Mouse (Mus musculus) thymus, postnatal 4 days (tissue): ENCODE data around the gene Sms.

Experiments
- DNase-seq: peaks from one replicate; pipeline ENCODE4 v3.0.0; 2021

Gene Sms

DNA sequence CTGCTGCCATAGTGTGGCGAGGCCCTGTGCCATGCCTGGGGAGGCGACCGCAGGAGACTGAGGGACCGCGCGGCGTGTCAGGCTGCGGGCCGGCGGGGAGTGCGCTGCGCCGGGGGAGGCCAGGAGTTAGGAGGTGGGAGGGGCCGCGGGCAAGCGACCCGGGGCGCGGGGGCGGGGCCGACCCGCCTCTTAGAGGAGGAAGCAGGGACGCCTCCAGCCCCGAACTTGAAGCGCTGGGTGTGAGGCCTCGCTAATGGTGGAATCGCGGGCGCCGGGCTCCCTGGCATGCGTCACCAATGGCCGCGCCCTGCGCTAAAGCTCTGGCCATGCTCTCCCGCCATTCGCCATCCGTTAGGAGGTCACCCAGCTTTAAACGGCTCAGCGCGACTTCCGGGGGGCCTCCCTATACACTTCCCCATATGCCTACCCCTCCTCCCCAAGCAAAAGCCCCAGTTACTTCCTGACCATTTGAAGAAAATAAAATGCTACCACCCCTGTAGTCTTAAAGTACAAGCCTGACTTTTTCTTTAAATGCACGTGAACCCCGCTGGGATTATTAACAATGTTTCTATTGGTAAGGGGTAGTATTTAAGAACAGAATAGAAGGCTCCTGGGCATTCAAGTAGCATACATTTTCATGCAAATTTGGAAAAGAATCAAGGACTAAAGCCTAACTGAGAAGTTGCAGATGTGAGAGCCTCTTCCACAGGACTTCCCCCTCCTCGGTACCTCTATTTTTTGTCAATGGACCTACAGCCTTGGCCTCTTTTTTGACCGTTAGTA is at the start of gene Sms:
Gene Sms (minus strand): TSS at position 344 of the 783 bp plus-strand sequence.
- peak; percentile 80 for DNase-seq

DNA sequence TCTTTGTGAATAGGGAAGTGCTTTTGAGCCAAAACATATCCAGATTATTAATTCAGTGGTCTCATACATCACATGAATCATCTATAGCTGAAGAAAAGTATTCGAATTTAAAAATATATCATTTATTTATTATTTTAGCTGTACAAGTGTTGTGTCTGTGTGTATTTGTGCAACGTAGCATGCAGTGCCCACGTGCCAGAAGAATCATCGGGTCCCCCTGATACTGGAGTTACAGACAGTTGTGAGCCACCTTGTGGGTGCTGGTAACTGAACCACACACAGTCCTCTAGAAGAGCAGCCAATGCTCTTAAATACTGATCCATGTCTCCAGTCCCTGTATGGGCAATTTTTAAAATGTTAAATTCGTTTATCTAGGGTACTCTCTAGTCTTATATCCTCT is 14.3 kb upstream of the Sms start:
- no peak for DNase-seq

DNA sequence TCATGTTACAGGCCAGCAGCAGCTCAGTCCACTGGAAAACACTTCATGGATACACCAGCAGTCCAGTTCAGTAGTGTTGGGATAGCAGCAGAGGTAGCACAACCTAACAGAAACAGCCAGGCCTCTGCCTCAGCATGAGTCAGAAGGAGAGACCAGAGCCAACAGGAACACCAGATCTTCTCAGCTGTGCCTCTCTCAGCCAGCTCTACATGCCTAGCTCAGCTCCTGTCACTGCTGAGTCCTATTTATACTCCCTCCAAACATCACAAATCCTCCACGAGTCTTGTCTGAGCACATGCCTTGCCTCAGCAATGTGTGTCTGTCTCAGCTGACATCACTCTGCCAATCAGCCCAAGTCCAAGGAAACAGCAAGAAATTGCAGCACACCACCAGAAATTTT is 12.4 kb upstream of the Sms start:
- no peak for DNase-seq

DNA sequence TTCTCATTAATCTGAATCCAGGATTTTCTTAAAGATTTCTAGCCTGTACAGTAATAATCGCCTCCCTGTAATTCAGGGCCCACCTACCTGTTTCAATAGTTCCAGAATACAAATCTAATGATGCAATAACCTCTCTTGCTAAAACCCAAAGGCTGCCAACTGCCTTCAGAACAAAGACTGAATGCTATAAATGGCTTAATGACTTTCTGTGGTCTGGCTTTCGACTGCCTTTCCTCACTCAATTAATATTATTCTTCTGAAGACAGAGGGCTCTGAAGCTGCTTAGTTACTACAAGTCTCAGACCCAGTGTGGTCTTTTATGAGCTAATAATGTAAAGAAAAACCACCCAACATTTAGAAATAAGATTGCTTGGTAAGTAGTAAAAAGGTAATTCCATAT is 9.8 kb upstream of the Sms start:
- no peak for DNase-seq

DNA sequence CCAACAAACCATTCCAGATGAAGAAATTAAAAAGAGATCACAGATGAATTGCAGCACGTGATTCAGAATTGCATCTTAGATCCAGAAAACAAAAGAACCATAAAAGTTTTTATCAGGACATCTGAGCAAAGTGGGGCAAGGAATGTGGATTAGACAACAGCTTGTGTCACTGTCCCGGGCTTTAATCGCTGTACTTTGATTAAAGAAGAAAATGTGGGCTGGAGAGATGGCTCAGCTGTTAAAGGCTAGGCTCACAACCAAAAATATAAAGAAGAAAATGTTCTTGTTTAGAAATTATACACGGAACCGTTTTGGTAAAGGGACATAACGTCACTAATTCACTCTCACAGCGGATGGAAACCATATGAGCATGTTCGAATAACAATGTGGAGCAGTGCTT is 7.9 kb upstream of the Sms start:
- DNase-seq = no peak

DNA sequence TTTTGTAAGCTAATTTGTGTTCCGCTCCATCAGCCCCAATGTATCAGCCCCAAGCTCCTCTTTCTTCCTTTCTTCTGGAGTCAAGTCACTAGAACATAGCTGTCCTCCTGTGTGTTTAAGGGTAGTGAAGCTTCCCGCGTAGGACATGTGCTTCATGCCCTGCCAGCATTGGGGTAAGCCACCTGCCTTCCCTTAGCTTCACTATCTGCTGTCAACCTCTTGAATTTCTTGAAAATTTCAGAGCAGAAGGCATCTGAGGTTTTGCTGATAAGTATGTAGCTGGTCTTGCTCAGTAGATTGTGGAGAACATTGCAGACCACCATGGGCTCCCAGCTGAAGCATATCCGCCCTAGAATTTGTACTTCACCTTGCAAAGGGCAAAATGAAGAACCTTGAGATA is 1.1 kb upstream of the Sms start:
- DNase-seq = no peak

DNA sequence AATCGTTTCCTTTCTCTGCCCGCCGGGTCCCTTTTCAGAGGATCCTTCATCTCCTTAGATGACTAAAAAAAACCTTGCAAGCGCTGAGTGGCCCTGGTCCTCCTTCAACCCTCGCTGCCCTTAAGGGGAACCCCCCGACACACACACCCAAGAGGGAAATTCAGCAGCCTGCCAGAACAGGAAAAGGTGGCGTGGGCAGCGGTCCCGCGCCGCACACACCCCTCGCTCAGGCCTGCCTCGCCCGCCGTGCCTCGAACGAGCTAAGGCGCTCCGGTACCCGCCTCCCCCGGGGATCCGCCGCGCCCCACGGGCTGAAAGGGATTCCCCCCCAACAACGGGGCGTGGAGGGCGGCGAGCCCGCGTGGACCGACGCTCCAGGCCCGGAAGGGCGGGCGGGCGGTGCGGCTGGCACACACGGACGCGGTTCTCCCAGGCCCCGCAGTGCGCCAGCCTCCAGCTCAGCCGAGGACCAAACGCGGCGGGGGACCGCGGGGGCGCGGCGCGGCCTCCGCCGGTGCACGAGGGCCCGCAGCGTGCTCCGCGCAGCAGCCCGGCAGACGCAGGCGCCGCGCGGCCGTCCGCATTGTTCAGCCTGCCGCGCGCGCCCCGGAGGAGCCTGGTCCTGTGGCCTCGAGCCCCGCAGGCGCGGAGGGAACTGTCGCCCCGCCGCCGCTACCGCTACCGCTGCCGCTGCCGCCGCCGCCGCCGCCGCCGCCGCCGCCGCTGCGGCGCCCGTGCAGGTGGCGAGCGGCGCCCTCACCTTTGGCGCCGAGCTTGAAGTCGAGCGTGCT is 747 bp downstream of the Sms start:
- DNase-seq = peak; percentile 57

DNA sequence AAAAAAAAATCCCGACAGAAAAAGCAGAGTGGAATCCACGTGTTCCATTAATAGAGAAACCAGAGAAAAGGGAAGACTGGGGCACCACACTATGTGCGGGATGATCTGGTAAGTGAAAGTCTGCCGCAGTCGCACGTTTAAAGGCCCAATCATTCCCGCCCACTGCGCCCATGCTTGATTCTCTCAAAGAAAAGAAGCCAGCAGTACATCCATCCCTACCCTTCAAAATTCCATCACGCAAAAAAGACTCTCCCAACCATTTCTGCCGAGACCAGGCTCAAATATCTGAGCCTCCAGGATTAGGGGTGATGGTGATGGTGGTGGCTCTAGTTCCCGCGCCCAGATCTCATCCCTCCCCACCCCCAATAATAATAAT is 1.3 kb downstream of the Sms start:
- peak; percentile 22 for DNase-seq

DNA sequence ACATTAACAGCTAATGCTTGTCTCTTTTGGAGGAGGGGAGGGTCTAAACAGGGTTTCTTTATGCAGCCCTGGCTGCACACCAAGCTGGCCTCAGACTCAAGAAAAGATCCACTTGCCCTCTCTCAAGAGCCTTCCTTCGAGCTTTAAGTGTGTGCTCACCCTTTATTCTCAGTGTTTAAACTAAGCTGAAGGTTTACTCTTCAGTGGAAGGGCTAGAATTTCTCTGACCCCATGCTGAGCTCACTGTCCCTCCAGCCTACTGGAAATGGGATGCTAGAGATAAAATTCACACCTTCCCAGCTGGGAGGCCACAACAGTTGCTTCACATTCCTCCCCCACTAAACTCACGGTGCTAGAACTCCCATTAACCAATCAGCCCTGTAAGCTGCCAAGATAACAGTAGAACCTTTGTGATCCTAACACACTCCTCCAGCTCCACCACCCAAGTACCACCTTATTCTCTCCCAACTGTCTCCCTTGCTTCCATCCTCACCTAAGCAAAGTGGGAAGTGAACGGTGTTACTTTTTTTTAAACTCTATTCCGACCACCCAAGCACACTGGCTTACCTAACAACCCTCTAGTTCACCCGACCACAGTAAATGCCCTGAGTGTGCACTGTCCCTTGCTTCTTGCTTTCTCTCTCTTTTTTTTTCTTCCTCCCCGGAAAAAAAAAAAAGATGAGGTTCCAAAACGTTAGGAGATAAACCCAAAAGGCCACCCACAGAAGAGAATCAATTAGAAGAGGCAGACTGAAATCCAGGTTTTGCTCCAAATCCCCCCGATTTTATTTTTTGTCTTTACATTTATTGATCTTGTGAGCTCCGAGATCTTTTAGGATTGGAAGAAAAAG is 2.0 kb downstream of the Sms start:
- no peak for DNase-seq

DNA sequence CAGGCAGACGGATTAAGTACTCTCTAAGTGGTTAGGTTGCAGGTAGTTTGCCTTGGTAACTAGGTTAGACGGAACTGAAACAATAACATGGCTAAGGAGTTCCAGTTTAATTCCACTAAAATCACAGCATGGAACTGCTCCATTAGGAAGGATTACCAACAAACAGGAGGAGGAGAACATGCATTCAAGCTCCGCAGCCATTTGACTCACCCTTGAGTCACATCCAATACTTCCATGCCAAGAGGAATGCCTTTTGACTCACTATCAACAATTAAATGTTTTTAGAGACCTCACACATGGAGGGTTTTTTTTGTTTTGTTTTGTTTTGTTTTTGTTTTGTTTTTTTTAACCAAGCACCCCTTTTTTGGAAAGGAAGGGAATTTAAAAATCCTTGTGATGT is 3.3 kb downstream of the Sms start:
- DNase-seq = no peak

DNA sequence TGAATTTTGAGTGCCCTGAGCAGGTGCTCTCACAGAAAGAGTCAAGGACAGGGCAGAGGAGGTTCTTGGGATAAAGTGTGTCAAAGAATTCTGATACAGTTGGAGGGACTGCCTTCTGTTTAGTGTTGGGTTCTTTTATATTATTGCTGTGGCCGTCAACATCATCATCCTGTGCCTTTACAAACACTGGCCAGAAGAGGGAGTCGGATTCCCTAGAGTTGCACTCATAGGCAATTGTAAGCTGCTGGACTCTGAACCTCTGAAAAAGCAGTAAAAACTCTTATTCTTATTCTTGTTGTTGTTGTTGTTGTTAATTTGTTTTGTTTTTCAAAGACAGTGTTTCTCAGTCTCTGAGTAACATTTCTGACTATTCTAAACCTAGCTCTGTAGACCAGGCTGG is 5.3 kb downstream of the Sms start:
- DNase-seq = peak; percentile 29

DNA sequence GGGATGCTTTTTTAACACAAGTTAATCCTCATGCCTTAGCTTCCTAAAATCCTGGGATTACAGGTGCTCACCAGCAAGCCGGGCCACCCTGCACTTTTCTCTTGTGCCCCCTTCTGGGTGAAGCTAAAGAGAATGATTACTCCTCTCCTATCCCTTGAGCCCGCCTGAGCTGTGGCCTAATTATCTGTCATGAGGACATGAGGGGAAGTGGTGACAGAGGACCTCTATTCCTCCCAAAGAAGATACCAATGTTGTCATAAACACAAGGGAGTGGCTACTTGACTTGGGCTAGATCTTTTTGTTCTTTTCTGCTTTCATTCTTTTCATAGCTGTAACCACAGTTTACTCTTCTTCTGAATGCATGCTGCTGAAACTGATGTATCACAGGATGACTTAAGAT is 9.2 kb downstream of the Sms start:
- DNase-seq = no peak

DNA sequence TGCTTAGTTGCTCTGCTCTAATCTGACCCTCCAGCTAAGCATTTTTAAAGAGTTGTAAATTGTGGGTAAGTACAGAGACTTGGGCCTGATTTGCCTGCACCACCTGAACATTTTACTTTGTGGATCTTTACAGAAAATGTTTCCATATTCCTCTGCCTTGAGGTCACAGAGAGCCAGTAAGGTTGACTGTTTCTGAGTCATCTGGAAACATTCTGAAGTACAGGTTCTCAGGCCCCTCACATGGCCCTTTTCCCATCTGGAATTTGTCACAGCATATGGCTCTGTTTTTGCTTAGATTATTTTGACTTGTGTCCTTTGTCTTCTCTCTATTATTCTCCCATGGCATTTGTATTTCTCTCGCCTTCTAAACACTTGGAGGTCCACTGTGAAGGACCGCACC is 10.2 kb downstream of the Sms start:
- no peak for DNase-seq

DNA sequence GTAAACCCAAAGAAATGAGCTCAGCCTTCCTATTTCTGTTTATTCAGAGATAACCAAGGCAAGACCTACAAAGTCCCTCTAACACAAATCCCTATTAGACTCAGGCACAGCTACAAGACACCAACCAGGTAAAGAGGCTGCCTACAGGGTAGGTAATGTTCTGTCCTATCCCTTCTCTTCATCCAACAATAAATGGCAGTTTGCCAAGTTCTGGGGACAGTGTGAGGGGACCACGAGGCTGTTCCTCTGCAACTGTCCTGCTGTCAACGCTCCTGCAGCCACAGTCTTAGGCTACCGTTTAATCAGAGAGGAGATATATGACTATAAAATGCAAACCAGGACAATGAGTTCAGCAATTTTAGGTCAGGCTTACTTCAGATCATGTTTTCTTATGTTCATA is 14.8 kb downstream of the Sms start:
- DNase-seq = no peak

DNA sequence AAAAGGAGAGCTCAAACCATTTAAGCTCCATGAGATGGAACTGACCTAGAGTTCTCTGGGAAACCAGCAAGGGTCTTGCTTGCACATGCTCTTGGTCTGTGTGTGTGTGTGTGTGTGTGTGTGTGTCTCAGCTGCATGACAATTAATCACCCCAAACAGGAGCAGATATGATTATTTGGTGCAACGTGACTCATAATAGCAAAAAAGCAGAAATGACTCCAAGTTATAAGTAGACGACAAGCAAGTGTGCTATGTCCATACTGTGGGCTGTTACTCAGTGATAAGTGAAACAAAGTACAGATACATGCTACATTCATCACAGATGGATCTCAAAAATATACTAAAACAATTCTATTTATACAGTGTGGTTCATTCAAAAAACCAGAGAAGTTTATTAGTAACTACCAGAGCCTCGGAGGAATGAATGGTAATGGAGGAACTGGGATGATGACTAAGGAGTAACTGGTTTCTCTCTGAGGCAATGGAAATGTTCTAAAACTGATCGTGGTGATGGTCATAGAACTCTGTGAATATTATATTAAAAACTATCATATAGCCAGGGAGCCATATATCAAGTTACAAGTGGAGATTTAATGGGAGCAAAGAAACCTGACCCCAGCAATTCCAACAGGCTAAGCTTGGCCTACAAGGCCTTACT is 15.8 kb downstream of the Sms start:
- no peak for DNase-seq

DNA sequence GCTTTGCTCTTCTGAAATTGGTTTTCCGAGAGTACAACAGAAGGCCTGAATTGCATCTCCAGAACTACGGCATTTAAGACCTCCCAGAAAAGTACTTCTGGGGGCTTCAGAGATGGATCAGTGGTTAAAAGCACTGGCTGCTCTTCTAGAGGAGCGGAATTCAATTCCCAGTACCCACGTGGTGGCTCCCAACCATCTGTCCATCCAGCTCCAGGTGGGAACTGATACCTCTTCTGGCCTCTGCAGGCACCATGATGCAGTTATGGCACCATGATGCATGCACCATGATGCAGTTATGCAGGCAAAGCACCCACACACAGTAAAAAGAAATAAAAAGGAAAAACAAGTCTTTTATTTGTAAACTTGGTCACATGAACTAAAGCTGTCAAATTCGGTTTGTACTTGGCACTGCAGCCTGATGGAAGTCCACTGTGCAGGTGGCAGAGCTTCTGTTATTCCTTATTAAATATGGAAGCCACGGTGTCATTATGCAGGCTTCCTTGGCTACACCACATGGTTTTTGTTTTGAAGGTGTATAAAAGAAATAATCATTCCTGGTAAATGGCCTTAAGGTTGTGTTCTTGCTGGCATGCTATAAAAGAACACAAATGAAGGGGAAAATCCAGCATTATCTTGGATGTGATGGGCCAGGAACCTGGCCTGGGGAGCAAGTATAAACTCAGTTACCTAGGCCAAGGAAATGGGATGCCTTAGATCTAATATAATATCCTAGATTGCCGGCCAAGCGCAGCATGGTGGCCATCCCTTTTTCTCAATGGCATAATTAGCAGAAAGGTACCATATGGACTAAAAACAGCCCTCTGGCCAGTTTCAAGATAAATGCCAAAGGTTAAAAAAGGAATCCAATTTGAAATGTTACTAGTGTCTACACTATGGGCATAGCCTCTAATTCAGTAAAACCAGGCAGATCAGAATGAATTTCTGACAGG is 20.1 kb downstream of the Sms start:
- no peak for DNase-seq

DNA sequence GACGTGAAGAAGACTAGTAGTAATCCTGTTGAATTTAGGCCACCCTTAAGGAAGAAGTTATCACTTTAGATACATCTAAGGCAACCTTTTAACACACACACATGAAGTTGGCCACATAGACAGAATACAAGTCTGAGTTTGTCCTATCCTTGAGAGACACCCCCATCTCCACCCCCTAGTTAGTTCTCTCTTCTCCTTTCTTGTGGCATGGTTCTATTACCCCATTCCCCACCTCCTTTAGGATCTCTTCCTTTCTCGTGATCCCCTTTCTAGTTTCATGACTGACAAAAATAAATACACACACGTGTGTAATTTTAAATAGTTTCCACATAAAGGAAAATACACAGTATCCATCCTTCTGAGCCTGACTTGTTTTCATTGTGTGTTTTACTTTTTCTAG is 23.3 kb downstream of the Sms start:
- DNase-seq = no peak

DNA sequence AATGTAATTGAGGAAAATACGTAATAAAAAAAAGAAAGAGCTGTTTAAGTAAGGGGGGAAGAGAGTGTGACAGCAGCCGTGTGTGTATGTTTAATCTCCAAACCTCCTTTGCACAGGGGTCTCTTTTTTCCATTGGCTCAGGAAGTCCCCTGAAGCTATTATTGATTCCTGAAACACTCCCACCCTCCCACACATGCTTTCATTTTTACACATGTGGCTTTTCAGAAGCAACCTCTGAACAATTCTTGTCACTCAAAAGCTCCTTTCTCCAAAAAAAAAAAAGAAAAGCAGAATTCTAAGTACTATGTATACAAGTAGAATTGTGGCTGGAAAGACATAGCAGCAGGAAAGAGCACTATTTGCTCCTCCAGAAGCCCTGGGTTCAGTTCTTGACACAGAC is 24.0 kb downstream of the Sms start:
- DNase-seq = no peak

DNA sequence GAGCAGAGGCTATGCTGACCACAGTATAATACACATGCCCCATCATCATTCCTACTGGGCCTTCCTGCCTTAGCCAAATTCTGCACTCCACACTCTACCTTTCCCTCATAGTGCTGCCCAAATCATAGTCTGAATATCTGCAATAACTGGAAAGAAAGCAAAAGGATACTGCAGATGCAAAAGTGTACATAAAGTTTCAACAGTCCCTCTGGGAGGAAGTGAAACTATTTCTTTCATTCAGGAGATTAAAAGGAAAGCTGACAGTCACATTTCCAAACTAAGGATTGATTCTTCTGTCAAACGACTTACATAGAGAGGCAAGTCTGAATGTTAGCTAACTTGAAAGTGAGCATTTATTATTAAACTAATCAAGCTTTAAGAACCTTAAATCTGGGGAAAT is 26.1 kb downstream of the Sms start:
- DNase-seq = no peak

DNA sequence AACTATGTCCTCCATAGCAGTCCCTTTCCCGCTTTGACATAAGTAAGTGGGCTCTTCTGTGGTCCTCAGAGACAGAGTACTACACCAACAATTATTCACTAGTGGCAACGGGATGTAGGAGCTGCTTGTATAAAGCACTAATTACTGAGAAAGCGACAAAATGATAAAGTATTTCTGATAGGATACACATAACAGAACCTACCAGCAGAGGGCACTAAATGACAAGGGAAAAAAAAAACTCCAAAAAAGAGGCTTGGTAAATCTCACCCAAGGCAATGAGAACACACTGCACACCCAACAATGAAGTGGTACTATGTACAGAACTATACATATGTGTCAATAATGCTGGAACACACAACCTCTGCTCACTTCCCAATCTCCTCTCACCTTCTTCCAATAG is 29.4 kb downstream of the Sms start:
- no peak for DNase-seq

DNA sequence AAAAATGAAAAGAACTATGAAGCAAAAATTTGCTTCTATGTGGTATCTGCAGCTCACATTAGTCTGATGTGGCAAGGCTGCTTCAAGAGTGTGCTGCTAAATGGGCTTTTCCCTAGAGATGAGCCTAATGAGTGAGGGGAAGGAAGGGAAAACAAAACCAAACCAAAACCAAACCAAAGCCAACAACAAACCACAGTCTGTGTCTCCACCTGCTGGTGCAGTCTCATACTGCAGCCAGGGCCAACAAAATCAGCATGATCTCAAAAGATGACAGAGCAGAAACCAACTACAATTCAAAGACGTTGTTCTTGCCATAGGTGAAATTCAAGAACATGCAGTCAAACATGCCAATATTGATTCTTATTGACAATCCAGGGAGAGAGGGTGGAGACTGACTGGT is 37.7 kb downstream of the Sms start:
- peak; percentile 76 for DNase-seq

DNA sequence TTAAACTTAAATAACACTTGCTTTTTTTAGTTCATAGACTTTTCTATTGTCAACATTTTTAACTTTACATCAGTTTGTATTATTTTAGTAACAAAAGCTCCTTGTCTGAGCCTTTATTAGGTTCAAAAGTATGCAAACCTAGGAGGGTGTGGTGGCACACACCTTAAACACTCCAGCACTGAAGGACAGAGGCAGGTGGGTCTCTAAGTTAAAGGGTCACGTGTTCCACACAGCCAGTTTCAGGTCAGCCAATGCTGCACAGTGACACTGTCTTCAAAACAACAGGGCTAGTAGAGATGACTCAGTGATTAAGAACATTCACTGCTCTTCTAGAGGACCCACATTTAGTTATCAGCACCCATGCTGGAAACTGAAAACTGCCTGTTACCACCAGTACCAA is 43.1 kb downstream of the Sms start:
- no peak for DNase-seq
